Mouse (Mus musculus) frontal cortex, postnatal 25 days (tissue): ENCODE measurements around the gene Eif4g3.
"Not testable (repeated sequence)": the region's sequence is repeated elsewhere in the genome, so short reads cannot be mapped to it uniquely, and the experiment has no call there.

Source experiments
- DNase-seq, 2 experiments: peaks; one replicate each; pipeline ENCODE4 v3.0.0; 2022; ENCODE audit warnings: low spot score in 2 of 2

Eif4g3 gene

GRCm38 (mm10) chr4:138023403-138024100 is 30.7 kb downstream of the Eif4g3 start:
- no peak for DNase-seq

GRCm38 (mm10) chr4:138029168-138029567 is 36.3 kb downstream of the Eif4g3 start:
- DNase-seq = no peak

GRCm38 (mm10) chr4:138031828-138032227 is 39.0 kb downstream of the Eif4g3 start:
- DNase-seq = no peak

- no peak for DNase-seq
Observed at GRCm38 (mm10) chr4:138033871-138034270, 41.0 kb downstream of the Eif4g3 start.

- no peak for DNase-seq
Observed at GRCm38 (mm10) chr4:138035435-138036120, 42.8 kb downstream of the Eif4g3 start.

GRCm38 (mm10) chr4:138037110-138037509 is 44.3 kb downstream of the Eif4g3 start:
- no peak for DNase-seq

GRCm38 (mm10) chr4:138037896-138038295 is 45.1 kb downstream of the Eif4g3 start:
- no peak for DNase-seq

DNA sequence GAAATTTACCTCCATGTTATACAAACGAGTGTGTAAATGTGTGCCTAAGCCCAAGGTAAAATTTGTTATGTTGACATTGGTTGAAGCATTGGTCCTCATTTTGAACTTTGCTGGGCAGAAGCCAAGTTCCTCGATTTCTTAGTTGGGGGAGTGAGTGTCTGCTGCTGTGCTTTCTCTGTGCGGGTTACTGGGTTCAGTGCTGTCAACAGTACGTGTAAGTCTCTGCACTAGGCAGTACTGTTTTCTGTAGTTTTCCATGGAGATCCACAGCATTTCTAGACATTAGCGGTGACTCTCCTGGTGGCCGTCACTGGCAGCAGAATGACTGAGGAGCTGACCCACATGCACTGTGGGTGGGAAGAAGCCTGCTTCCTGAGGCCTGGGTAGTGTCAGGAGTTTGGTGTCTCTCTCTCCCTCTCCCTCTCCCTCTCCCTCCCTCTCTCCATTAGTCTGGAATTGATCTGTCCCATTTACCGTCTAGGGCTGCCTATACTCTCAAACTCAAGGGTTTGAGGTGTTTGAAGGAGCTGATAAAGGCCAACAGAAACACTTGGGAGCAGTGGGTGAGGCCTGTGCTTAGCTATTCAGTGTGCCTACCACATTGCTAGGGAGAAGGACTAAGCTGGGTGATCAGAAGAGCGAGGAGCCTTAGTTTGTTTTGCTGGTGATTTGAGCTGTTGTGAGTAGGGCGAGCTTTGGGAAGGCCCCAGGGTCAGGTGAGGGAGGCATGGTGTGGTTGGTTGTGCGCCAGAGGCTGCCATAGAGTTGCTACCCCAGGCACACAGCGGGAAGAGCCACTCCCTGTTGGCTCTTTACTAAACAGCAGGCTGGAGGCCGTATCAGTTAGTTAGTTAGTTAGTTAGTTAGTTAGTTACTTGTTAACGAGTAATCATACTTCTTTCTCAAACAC is 45.8 kb downstream of the Eif4g3 start:
- DNase-seq = no peak

- DNase-seq = no peak
Observed at GRCm38 (mm10) chr4:138039275-138039651, 46.4 kb downstream of the Eif4g3 start.

- no peak for DNase-seq
Observed at GRCm38 (mm10) chr4:138040589-138040988, 47.8 kb downstream of the Eif4g3 start.

GRCm38 (mm10) chr4:138041566-138042256 is 48.9 kb downstream of the Eif4g3 start:
- DNase-seq = no peak

GRCm38 (mm10) chr4:138042257-138042589 is 49.4 kb downstream of the Eif4g3 start:
- no peak for DNase-seq

GRCm38 (mm10) chr4:138042625-138043024 is 49.8 kb downstream of the Eif4g3 start:
- DNase-seq = no peak

GRCm38 (mm10) chr4:138044841-138045500 is 52.1 kb downstream of the Eif4g3 start:
- DNase-seq = no peak

- no peak for DNase-seq
Observed at GRCm38 (mm10) chr4:138045809-138046208, 53.0 kb downstream of the Eif4g3 start.

- DNase-seq = no peak
Observed at GRCm38 (mm10) chr4:138046371-138046770, 53.5 kb downstream of the Eif4g3 start.

GRCm38 (mm10) chr4:138049547-138049946 is 56.7 kb downstream of the Eif4g3 start:
- DNase-seq = no peak

DNA sequence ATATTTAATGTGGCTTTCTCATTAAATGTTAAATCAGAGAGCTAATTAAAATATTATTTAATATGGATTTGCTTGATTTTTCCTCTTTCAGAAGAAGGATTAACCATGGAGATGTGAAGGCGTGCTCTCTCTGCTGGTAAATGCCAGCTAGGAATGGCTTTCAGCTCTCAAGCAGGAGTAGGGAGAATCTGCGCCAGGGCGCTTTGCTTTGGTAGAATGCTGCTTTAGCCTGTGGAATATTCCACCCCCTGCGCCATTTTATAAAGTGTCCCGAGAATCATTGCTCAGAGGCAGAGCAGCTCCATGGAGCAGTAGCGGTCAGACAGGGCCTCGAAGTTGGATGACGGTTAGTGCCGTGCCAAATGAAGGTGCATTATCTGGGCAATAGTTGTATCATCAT is 58.7 kb downstream of the Eif4g3 start:
- no peak for DNase-seq

DNA sequence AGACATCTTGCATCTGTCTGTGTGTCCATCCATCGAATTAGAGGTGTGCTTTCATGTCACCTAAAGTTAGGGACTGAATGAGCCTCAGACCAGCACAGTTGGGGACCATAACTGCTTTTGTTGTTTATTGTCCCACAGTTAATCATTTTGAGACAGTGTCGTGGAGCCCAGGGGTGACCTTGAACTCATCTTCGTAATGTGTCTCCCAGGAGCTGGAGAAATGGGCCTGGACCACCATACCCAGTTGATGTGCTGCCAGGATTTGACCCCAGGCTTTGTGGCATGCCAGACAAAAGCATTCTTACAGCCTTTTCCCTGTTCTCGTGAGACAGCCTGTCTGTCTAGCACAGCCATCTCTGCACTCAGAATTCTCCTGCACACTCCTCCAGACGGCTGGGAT is 63.8 kb downstream of the Eif4g3 start:
- no peak for DNase-seq

- DNase-seq = not testable (repeated sequence)
Observed at GRCm38 (mm10) chr4:138057196-138057754, 64.5 kb downstream of the Eif4g3 start.

DNA sequence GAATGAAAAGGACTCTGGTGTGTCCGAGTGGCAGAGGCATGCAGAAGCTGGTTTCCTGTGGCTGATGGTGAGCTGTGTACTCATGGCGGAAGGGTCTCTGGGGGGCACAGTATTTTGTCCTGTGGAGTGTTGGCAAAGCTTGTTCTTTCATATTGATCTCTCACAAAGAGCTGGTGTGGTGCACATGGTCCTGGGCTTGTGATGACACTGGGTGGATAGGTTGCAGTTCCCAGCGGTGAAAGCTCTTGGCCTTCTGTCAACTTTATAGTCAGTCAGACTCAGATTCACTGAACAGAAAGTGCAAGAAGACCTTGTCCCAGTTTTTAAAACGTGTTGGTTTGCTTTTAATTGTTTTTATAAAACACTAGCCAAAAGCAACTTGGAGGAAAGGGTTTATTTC is 68.3 kb downstream of the Eif4g3 start:
- no peak for DNase-seq
